Mouse (Mus musculus) ES-Bruce4 (cell line): Measurements from ENCODE around the gene Gm17349. TPM values are rescaled to one million over a fixed set of nuclear protein-coding genes. Genes with fewer than 3 reads are reported as not detected.

Source experiments
- H3K27ac ChIP-seq: 2 replicates; pipeline ENCODE4 v1.5.1; 2012; ENCODE audit warnings: low read length, inconsistent platforms; ENCODE audit not compliant: insufficient read depth
- H3K27me3 ChIP-seq: 2 replicates; pipeline ENCODE4 v1.6.1; 2012; ENCODE audit warnings: mild to moderate bottlenecking, low read length, inconsistent platforms; ENCODE audit not compliant: control insufficient read depth, poor library complexity, insufficient read depth, severe bottlenecking
- H3K36me3 ChIP-seq: 2 replicates; pipeline ENCODE4 v1.6.1; 2012; ENCODE audit warnings: inconsistent platforms, mild to moderate bottlenecking, low read length, moderate library complexity; ENCODE audit not compliant: control insufficient read depth, poor library complexity, insufficient read depth, severe bottlenecking
- H3K4me1 ChIP-seq: one replicate; pipeline ENCODE4 v1.8.1; 2011; ENCODE audit warnings: low read length; ENCODE audit not compliant: control insufficient read depth, insufficient read depth
- H3K4me3 ChIP-seq: 2 replicates; pipeline ENCODE4 v1.5.1; 2011; ENCODE audit warnings: low read depth, mild to moderate bottlenecking, low read length
- H3K9ac ChIP-seq: 2 replicates; pipeline ENCODE4 v1.6.1; 2012; ENCODE audit warnings: low read depth, mild to moderate bottlenecking, inconsistent platforms; ENCODE audit not compliant: poor library complexity, severe bottlenecking
- H3K9me3 ChIP-seq: replicated peaks from 2 replicates; pipeline ENCODE4 v1.6.1; 2012; ENCODE audit warnings: mild to moderate bottlenecking, low read length, inconsistent platforms; ENCODE audit not compliant: control insufficient read depth, poor library complexity, insufficient read depth, severe bottlenecking
- CTCF ChIP-seq: IDR thresholded peaks from one replicate; pipeline ENCODE4 v1.8.1; 2011; ENCODE audit warnings: low read depth, low read length
- EP300 ChIP-seq: IDR thresholded peaks from 2 replicates; pipeline ENCODE4 v1.6.1; 2011; ENCODE audit warnings: low read depth, low read length; ENCODE audit not compliant: insufficient read depth
- POLR2A ChIP-seq: IDR thresholded peaks from one replicate; pipeline ENCODE4 v1.8.1; 2011; ENCODE audit warnings: low read length; ENCODE audit not compliant: insufficient read depth
- polyA plus RNA-seq: library from polyadenylated mRNA; stranded (reverse); fragments of >200 nt; gene quantifications from 2 replicates; pipeline ENCODE4 v1.2.4, GENCODE M21; 2011; ENCODE audit warnings: low read depth; ENCODE audit not compliant: missing spikeins, insufficient read depth, insufficient read length

The Gm17349 gene
- polyA plus RNA-seq, 1 experiment = not detected

DNA sequence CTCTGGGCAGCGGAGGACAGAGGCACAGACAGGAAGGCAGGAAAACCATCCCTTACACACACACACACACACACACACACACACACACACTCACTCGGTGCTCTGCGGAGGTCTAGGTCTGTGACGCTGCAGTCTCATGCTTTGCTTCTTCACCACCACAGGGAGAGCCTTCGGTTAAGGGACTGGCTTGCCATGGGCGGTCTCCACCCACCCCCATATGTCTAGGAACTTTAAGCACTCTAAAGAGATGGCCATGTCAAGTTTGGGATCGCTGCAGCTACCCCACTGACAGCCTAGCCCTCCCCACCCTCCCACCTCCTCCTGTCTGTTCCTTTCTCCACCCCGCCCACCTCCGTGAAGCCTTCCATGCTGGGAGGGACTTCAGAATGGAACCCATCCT is 49.3 kb downstream of the Gm17349 start:
- TF ChIP-seq CTCF (no peak), EP300 (no peak), POLR2A (no peak)
- H3K27me3 ChIP-seq = no peaks in the 10 kb centered on the region
- H3K36me3 ChIP-seq = no peaks in the 10 kb centered on the region
- no peak overlapping the region for H3K27ac ChIP-seq
- peaks cover 9% of the 10 kb centered on the region for H3K4me1 ChIP-seq
- H3K9me3 ChIP-seq = no peaks in the 10 kb centered on the region
- no peak overlapping the region for H3K4me3 ChIP-seq
- no peak overlapping the region for H3K9ac ChIP-seq

DNA sequence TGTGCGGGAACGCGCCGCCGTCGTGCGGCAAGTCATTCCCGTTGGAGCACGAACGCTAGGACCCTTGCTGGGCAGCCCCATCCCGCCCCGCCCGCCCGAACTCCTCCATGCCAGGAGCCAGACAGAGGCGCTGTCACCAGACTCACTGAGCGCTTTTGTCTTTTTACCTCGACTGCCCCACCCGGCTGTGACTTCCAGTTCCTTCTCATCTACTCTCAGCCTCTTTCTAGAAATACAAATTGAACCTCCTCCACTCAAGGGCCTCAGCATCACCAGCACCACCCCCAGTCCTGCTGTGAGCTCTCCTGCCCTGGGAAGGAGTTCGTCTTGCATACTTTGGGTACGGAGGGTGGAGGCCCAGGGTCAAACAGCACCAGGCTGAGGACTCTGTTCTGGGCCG is 51.4 kb downstream of the Gm17349 start:
- peak overlapping the region; percentile 18 for H3K27ac ChIP-seq
- H3K36me3 ChIP-seq = 0 out of 2 replicates have a peak, but pooled peaks cover 3% of the 10 kb centered on the region
- H3K4me3 ChIP-seq = peak overlapping the region; percentile 71
- peaks cover 9% of the 10 kb centered on the region for H3K4me1 ChIP-seq
- no peaks in the 10 kb centered on the region for H3K9me3 ChIP-seq
- no peak for TF ChIP-seq EP300
- TF ChIP-seq POLR2A = no peak
- no peak for TF ChIP-seq CTCF
- H3K9ac ChIP-seq = peak overlapping the region; percentile 38
- H3K27me3 ChIP-seq = no peaks in the 10 kb centered on the region

DNA sequence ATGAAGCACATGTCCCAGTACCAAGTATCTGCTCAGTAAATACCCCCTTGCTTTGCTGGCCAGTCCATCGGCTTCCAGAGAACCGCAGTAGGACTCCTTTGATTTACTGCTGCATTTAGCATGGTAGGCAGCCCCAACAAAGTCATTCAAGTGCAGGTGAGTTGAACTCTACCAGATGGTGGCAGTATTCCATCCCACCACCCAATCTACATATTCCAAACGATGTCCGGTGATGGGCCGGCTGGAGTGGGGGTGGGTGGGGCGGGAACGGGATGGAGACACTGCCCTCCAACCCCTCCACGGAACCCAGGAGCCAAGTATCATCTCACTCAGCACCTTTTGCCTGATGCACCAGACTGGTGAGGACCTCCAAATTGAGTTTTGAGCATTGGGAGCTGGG is 52.0 kb downstream of the Gm17349 start:
- Histone ChIP-seq H3K9me3 (no peaks in the 10 kb centered on the region), H3K9ac (peak overlapping the region; percentile 38), H3K27me3 (no peaks in the 10 kb centered on the region), H3K4me3 (peak overlapping the region; percentile 71), H3K36me3 (0 out of 2 replicates have a peak, but pooled peaks cover 3% of the 10 kb centered on the region), H3K27ac (peak overlapping the region; percentile 18), H3K4me1 (peaks cover 5% of the 10 kb centered on the region)
- TF ChIP-seq POLR2A = no peak
- TF ChIP-seq CTCF = no peak
- no peak for TF ChIP-seq EP300

Other genes with a start within 250 kb of the Gm17349 start
- gene Nckap5l, start 247.7 kb downstream of the Gm17349 start, polyA plus RNA-seq = 6.1 and 10.4 TPM in 2 replicates
- gene Bcdin3d, start 230.8 kb downstream of the Gm17349 start, polyA plus RNA-seq = 10.7 and 12.5 TPM in 2 replicates
- gene Faim2, start 177.3 kb downstream of the Gm17349 start, polyA plus RNA-seq = 0.72 and 0.90 TPM in 2 replicates
- gene Aqp2, start 126.4 kb downstream of the Gm17349 start, polyA plus RNA-seq = not detected in 2 replicates
- not detected in 2 replicates for gene Aqp5, start 114.7 kb downstream of the Gm17349 start, polyA plus RNA-seq
- 0.32 and 0.42 TPM in 2 replicates for gene Aqp6, start 104.1 kb downstream of the Gm17349 start, polyA plus RNA-seq
- gene Racgap1, start 53.8 kb downstream of the Gm17349 start, polyA plus RNA-seq = 122 and 134 TPM in 2 replicates
- 3.9 and 4.1 TPM in 2 replicates for gene Asic1, start 35.1 kb downstream of the Gm17349 start, polyA plus RNA-seq
- 92.3 and 100 TPM in 2 replicates for gene Smarcd1, start 3.4 kb downstream of the Gm17349 start, polyA plus RNA-seq
- 0.28 and 1.9 TPM in 2 replicates for gene Gpd1, start 12.0 kb upstream of the Gm17349 start, polyA plus RNA-seq
- 36.3 and 37.8 TPM in 2 replicates for gene Cox14, start 20.1 kb upstream of the Gm17349 start, polyA plus RNA-seq
- 49.5 and 52.1 TPM in 2 replicates for gene Cers5, start 67.4 kb upstream of the Gm17349 start, polyA plus RNA-seq
- gene Lima1, start 170.0 kb upstream of the Gm17349 start, polyA plus RNA-seq = 104 and 113 TPM in 2 replicates